Mouse (Mus musculus): ENCODE results near the gene Sgsm3.

Sgsm3 gene

GRCm38 (mm10) chr15:81022437-81022836, 44.9 kb downstream of the Sgsm3 start:
- intact Hi-C loops (cut with DNase I): no loop called here

- intact Hi-C loops (cut with DNase I): no loop called here
Observed at GRCm38 (mm10) chr15:81023842-81024241, 46.3 kb downstream of the Sgsm3 start.

DNA sequence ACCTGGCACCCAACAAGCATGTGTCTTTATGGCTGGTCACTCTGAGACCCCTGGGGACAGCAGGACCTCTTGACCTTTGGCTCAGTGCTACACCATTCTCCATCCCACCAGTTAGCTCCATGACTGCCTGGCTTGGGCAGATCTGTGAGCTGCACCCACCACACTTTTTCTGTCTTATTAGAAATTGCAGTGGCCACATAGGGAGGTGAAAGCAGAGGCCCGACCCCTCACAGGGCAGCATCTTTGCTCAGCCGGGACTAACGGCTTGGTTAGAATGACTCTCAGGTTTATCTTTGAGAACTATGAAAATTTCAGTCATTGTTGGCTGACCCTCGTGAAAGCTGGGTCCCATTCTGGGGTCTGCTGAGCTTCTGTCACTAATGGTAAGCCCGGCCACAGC, 49.3 kb downstream of the Sgsm3 start:
- intact Hi-C loops (cut with DNase I): loop anchor here (2.0 to 5.0 kb wide), 2 partner anchors 35 to 174 kb away; no protein-coding TSS in a partner anchor

DNA sequence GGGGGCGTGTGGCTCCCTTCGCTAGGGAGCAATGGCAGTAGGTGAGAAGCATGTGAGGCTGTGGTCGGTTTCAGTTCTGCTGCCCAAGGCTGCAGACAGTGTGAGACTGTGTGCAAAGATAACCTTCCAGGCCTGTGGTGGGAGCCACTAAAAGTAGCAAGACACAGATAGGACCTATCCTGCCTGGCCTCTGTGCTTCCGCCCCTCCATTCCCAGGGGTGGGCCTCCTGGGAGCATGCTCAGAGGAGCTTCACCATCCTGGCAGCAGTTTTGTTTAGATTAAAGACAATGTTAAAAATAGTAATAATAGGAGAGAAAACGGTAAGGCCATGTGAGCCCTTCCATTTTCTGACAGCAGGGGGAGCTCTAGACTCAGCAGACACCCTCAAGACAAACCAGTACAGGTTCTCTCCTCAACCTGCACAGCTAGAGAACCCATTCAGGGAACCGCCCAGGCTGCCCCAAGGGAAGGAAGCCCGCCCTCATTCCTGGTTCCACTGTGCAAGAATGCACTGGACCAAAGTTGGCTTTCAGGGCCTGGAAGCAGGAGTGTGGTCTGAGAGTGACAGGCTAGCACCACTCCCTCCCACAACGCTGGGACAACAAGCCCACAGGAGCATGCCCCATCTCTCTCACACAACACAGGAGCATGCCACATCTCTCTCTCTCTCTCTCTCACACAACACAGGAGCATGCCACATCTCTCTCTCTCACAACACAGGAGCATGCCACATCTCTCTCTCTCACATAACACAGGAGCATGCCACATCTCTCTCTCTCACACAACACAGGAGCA, 50.0 kb downstream of the Sgsm3 start:
- intact Hi-C loops (cut with DNase I): loop anchor here (2.0 to 5.0 kb wide), 2 partner anchors 35 to 173 kb away; no protein-coding TSS in a partner anchor

DNA sequence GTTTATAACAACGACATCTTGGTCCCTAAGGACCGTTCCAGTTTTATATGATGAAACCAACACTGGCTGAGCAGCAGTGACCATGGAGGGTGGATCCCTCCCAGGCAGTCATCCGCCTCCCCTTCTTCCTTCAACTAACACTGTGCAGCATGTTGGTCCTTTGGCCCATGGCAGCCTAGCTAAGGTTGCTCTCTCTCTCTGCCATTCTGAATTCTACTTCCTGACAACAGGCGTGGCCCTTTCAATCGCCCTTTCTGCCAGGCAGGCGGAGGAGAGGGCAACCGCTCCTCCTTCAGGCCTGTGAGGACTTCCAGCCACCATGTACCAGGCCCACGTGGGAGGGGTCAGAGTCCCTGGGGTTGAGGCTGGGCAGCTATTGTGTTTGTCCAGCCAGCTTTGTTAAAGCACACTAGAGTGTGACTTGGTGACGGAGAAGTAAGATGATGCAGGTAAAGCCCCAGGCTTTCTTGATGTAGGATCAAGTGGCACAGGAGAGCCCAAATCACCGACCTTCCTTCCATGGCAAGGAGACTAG, 53.4 kb downstream of the Sgsm3 start:
- intact Hi-C loops (cut with DNase I): no loop called here

GRCm38 (mm10) chr15:81031611-81032010, 54.0 kb downstream of the Sgsm3 start:
- intact Hi-C loops (cut with DNase I): no loop called here

GRCm38 (mm10) chr15:81032941-81033629, 55.5 kb downstream of the Sgsm3 start:
- intact Hi-C loops (cut with DNase I): no loop called here

DNA sequence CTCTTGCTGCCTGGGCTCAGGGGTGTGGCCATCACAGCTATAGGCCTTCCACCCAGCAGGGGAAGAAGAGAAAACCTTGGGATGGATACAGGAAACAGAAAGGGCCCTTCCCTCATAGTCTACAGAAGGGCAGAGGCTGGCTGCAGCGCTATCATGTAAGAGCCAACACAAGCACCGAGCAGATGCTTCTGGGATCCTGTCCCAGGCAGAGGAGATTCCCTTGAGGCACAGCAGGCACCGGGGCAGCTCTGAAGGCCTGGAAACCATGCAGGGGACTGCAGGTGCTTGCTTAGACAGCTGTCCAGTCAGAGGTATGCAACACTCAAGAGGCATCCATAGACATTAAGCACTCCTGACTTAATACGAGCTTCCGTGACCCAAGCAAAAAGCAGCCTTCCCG, 56.6 kb downstream of the Sgsm3 start:
- intact Hi-C loops (cut with DNase I): no loop called here

DNA sequence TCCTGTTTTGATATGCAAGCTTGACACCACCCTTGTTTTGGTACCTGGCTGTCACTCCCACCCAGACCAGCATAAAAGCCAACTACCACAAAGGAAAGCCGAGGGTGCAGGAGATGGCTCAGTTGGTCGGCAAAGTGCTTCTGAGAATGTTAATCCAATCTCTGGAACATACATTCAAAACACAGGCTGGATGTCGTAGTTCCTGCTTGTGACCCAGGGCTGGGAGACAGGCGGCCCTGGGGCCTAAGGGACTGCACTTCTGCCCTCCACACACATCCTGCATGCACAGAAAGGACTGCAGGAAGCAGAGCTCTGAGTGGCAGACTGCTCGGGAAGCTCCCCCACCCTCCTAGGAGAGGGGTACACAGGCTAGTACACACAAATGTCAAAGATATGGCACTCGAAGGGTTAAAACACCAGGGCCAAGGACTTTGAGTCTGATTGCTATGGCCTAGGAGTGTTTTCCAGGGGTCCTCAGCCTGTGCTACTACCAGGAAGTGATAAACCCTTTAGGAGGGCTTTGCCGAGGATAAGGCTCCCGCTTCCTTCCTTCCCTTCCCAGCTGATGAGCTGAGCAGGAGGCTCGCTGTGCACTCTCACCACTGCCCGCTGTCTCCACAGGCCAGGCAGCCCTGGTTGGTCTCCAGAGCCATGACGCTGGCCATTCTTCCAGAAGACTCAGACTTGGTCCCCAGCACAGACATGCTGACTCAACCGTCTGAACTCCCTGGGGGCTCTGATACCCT, 58.0 kb downstream of the Sgsm3 start:
- intact Hi-C loops (cut with DNase I): no loop called here

GRCm38 (mm10) chr15:81038419-81038818, 60.9 kb downstream of the Sgsm3 start:
- intact Hi-C loops (cut with DNase I): no loop called here

DNA sequence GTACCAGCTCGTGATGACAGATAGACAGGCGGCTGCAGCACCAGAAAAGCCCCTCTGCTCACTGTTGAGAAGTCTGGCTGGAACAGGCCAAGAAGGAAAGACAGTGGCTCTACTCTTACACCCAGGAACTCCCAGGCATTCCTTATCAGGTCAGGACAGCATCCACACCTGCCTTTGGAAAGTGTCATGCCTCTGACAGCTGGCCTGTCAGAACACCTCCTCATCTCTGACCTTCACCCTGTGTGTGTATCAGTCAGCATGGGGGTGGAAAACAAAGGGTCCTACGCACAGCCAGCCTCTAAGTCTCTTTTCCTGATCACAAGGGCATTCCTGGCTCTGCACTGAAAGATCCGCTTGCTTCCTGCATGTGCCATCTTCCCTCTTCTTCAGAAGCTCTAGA, 64.2 kb downstream of the Sgsm3 start:
- intact Hi-C loops (cut with DNase I): no loop called here

GRCm38 (mm10) chr15:81042276-81042931, 64.8 kb downstream of the Sgsm3 start:
- intact Hi-C loops (cut with DNase I): no loop called here

- intact Hi-C loops (cut with DNase I): no loop called here
Observed at GRCm38 (mm10) chr15:81044446-81044845, 66.9 kb downstream of the Sgsm3 start.

GRCm38 (mm10) chr15:81045336-81045735, 67.8 kb downstream of the Sgsm3 start:
- intact Hi-C loops (cut with DNase I): no loop called here

- intact Hi-C loops (cut with DNase I): no loop called here
Observed at GRCm38 (mm10) chr15:81046061-81046460, 68.5 kb downstream of the Sgsm3 start.

DNA sequence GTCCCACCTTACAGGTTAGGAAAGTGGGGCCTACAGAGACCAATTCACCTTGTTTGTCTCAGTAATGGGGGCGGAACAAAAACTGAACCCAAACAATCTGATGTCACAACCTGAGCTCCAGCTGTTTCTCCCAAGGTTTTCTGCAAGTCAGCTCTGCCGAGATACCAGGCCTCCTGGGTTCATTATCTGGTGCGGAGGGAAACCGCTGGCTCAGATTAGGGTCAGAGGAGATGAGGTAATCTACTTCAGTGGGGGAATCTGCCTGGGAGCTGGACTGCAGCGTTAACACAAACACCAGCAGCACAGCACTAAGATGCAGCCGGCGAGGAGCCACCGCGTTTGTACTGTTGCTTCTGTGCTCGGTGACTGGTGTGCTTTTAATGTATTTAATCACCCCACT, 69.9 kb downstream of the Sgsm3 start:
- intact Hi-C loops (cut with DNase I): no loop called here

GRCm38 (mm10) chr15:81049401-81050053, 72.0 kb downstream of the Sgsm3 start:
- intact Hi-C loops (cut with DNase I): no loop called here

GRCm38 (mm10) chr15:81050488-81050887, 72.9 kb downstream of the Sgsm3 start:
- intact Hi-C loops (cut with DNase I): no loop called here

GRCm38 (mm10) chr15:81052491-81052890, 74.9 kb downstream of the Sgsm3 start:
- intact Hi-C loops (cut with DNase I): no loop called here

DNA sequence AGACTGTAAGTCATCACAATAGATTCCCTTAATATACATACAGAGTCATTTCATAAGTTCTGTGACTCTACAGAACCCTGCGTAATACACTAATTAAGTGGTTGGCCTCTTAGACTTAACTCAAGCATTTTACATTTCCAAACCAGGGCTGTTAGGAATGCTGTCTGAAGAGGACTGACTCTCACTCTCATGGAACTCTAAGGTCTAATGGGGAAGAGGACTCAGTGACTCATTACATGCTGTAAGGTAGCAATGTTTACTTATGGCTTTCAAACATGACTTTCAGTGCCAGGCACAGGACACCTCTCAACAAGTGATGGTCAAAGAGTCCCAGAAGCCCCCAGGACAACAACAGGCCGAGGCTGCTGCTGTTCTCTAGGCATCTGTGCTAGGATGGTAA, 77.9 kb downstream of the Sgsm3 start:
- intact Hi-C loops (cut with DNase I): no loop called here

GRCm38 (mm10) chr15:81057736-81058135, 80.2 kb downstream of the Sgsm3 start:
- intact Hi-C loops (cut with DNase I): no loop called here
